Mouse (Mus musculus): ENCODE results near the gene Etl4. TPM values are rescaled to one million over a fixed set of nuclear protein-coding genes. Genes with fewer than 3 reads are reported as not detected.

Etl4 gene
- not detected for total RNA-seq (2023)

GRCm38 (mm10) chr2:19909171-19909899 lies at the start of gene Etl4:
Gene Etl4, plus strand, starts transcription at chr2:19909780.

All from T-cell, adult 66 days (primary cell).